Mouse (Mus musculus): Measurements from ENCODE around the gene Lpp.

Gene Lpp

GRCm38 (mm10) chr16:24473966-24474365 is 80.7 kb downstream of the Lpp start:
- no peak for DNase-seq

- DNase-seq = no peak
These were observed 81.5 kb downstream of the Lpp start for GRCm38 (mm10) chr16:24474781-24475180.

- no peak for DNase-seq
These were observed 82.1 kb downstream of the Lpp start for GRCm38 (mm10) chr16:24475305-24475947.

- DNase-seq = peak; percentile 45 to 80
These were observed 83.6 kb downstream of the Lpp start for GRCm38 (mm10) chr16:24476911-24477401.

- DNase-seq = no peak
These were observed 84.7 kb downstream of the Lpp start for GRCm38 (mm10) chr16:24478006-24478405.

GRCm38 (mm10) chr16:24478851-24479250 is 85.5 kb downstream of the Lpp start:
- no peak for DNase-seq

- no peak for DNase-seq
These were observed 89.3 kb downstream of the Lpp start for GRCm38 (mm10) chr16:24482648-24483047.

GRCm38 (mm10) chr16:24483527-24484101 is 90.3 kb downstream of the Lpp start:
- peak; percentile 71 to 89 for DNase-seq

- peak; percentile 80 to 84 for DNase-seq
These were observed 94.5 kb downstream of the Lpp start for GRCm38 (mm10) chr16:24487782-24488241.

GRCm38 (mm10) chr16:24489516-24490285 is 96.4 kb downstream of the Lpp start:
- no peak for DNase-seq

- DNase-seq = peak; percentile 36 to 60
These were observed 97.6 kb downstream of the Lpp start for GRCm38 (mm10) chr16:24490751-24491485.

- DNase-seq = no peak
These were observed 98.1 kb downstream of the Lpp start for GRCm38 (mm10) chr16:24491486-24491758.

- no peak for DNase-seq
These were observed 99.1 kb downstream of the Lpp start for GRCm38 (mm10) chr16:24492194-24492940.

- DNase-seq = no peak
These were observed 101.2 kb downstream of the Lpp start for GRCm38 (mm10) chr16:24494531-24494930.

GRCm38 (mm10) chr16:24495461-24495860 is 102.2 kb downstream of the Lpp start:
- DNase-seq = no peak

- DNase-seq = no peak
These were observed 103.3 kb downstream of the Lpp start for GRCm38 (mm10) chr16:24496635-24497034.

GRCm38 (mm10) chr16:24497413-24497812 is 104.1 kb downstream of the Lpp start:
- DNase-seq = peak in 1 of 2 experiments; percentile 49

- no peak for DNase-seq
These were observed 104.9 kb downstream of the Lpp start for GRCm38 (mm10) chr16:24498103-24498659.

GRCm38 (mm10) chr16:24501197-24501596 is 107.9 kb downstream of the Lpp start:
- no peak for DNase-seq

- no peak for DNase-seq
These were observed 108.5 kb downstream of the Lpp start for GRCm38 (mm10) chr16:24501628-24502294.

- DNase-seq = no peak
These were observed 109.1 kb downstream of the Lpp start for GRCm38 (mm10) chr16:24502295-24502823.
